Mouse (Mus musculus) natural killer cell, adult 2 months (primary cell): ENCODE data around the gene Nfyc.

ENCODE experiments used
- DNase-seq, 2 experiments: peaks; one replicate each; pipeline ENCODE4 v3.0.0; 2022; ENCODE audit warnings: low spot score in 2 of 2

Nfyc gene

GRCm38 (mm10) chr4:120755299-120755698, 76.1 kb downstream of the Nfyc start:
- peak; percentile 9 to 53 for DNase-seq

- DNase-seq, result no peak
These were observed 81.8 kb downstream of the Nfyc start for GRCm38 (mm10) chr4:120749601-120750000.

GRCm38 (mm10) chr4:120747941-120748866, 83.2 kb downstream of the Nfyc start, which contains the start of gene Kcnq4:
Kcnq4 (minus strand) TSS chr4:120748612.
- no peak for DNase-seq

- DNase-seq, result no peak
These were observed 84.1 kb downstream of the Nfyc start for GRCm38 (mm10) chr4:120747243-120747792.

GRCm38 (mm10) chr4:120746552-120747150, 84.7 kb downstream of the Nfyc start:
- DNase-seq, result no peak

GRCm38 (mm10) chr4:120745731-120746551, 85.4 kb downstream of the Nfyc start:
- no peak for DNase-seq

- no peak for DNase-seq
These were observed 87.7 kb downstream of the Nfyc start for GRCm38 (mm10) chr4:120743636-120744035.

GRCm38 (mm10) chr4:120741303-120741702, 90.1 kb downstream of the Nfyc start:
- no peak for DNase-seq

- no peak for DNase-seq
These were observed 97.3 kb downstream of the Nfyc start for GRCm38 (mm10) chr4:120734012-120734622.

GRCm38 (mm10) chr4:120732737-120733136, 98.6 kb downstream of the Nfyc start:
- DNase-seq, result no peak

- DNase-seq, result peak; percentile 18 to 27
These were observed 100.2 kb downstream of the Nfyc start for GRCm38 (mm10) chr4:120731030-120731644.

GRCm38 (mm10) chr4:120730574-120730973, 100.8 kb downstream of the Nfyc start:
- no peak for DNase-seq

- DNase-seq, result no peak
These were observed 101.2 kb downstream of the Nfyc start for GRCm38 (mm10) chr4:120730146-120730545.

- DNase-seq, result no peak
These were observed 101.9 kb downstream of the Nfyc start for GRCm38 (mm10) chr4:120729441-120729840.

GRCm38 (mm10) chr4:120727842-120728241, 103.5 kb downstream of the Nfyc start:
- no peak for DNase-seq

- no peak for DNase-seq
These were observed 105.2 kb downstream of the Nfyc start for GRCm38 (mm10) chr4:120726174-120726573.

GRCm38 (mm10) chr4:120725516-120726090, 105.8 kb downstream of the Nfyc start:
- DNase-seq, result no peak

GRCm38 (mm10) chr4:120721574-120721973, 109.8 kb downstream of the Nfyc start:
- DNase-seq, result no peak

- DNase-seq, result no peak
These were observed 112.2 kb downstream of the Nfyc start for GRCm38 (mm10) chr4:120719152-120719551.

GRCm38 (mm10) chr4:120717591-120717990, 113.8 kb downstream of the Nfyc start:
- DNase-seq, result no peak
